Mouse (Mus musculus) MN1 (cell line): ENCODE measurements at regions not wholly inside any gene's neighbourhood (a gene's known extent, or its start where the extent isn't known, plus 50 kb on each side); places are given as distances from the start of the nearest gene placed in this dataset.

ENCODE experiments used
- DNase-seq: peaks from one replicate; pipeline ENCODE4 v3.0.0-alpha.2; 2016; ENCODE audit warnings: low spot score

DNA sequence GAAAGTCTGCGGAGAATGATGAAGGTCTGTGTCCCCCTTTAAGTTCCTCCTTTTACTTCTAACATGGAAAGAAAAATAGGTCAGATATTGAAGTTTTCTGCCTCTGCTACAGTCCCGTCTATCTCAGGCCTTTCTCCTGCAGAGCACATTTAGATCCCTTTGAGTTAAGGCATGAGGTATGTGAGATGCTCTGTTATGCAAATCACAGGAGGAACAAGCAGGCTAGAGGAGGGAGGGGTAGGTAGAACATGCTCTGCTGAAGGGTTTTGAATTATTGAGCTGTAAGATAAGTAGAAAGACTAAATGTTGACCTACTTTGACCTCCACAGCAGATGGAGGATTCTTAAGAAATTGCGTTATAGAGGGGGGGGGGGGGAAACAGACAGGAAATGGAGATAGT, 228.4 kb upstream of the Ldb2 start:
- no peak for DNase-seq

DNA sequence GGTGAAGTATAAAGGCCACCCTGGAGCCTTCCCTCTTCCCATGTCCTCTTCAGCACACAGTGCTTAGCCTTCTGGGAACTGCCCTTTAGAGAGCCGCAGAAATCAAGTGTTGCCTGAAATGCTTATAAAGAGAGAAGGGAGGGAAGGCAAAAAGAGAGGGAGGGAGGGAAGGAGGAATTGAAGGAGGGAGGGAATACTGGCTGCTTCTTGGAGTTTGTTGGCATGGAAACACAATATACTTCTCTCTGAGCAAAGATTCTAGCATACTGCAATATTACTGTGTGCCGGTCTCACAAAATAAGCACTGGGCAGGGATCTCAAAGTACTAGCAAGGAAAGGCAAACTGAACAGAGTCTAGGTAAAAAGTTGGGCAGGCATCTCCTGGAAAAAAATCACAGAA, 225.9 kb upstream of the Ldb2 start:
- no peak for DNase-seq

DNA sequence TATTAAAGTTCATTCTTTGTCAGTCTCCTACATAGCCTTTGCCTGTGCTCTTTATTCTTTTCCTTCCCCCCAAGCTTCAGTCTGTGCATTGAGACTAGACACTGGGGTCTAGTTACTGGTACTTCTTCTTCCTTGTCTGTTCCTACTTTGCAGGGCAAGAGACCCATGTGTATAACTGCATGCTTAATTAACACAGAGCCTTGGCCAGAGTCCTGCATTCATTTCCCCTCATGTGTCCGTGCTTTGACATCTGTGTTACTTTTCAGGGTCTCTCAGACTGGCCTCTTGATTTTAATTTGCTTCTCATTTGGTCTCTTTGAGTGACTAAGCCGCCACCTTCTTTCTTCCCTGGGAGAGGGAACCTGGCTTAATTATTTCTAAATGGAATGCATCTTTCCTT, 208.4 kb upstream of the Ldb2 start:
- no peak for DNase-seq

DNA sequence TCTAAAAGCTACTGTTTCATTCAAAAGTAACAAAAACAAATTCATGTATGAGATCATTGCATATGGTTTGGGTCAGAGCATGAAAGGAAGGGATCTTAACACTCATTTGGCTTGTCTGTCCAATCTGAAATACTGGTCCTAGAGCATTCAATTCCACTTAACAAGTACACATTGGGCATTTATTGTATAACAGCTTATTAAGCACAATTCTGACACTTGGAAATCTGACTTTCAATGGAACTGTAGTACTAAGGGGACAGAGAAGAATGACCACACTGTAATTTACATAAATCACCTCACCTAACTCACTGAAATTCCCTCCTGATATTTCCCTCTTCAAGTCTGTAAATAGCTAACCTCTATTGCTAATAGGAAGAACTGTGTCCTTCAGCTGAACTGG, 201.5 kb upstream of the Ldb2 start:
- no peak for DNase-seq

DNA sequence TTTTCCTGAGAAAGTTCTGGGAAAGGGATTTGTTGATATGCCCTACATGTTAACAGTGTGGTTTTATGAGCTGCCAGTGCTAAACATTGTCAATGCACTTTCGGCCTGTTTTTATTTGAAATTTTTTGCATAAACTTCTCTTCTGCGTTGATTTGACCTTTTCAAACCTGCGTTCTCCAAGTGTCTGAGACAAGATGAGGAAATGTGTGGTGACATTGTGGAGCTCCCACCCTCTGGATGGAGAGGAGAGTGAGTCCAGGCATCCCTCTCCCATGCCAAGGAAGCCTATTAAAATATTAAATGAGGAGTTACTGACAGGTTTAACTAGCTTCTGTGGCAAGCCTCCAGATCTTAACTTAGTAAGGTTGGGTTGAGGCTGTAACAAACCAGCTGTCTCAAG, 199.6 kb upstream of the Ldb2 start:
- no peak for DNase-seq

DNA sequence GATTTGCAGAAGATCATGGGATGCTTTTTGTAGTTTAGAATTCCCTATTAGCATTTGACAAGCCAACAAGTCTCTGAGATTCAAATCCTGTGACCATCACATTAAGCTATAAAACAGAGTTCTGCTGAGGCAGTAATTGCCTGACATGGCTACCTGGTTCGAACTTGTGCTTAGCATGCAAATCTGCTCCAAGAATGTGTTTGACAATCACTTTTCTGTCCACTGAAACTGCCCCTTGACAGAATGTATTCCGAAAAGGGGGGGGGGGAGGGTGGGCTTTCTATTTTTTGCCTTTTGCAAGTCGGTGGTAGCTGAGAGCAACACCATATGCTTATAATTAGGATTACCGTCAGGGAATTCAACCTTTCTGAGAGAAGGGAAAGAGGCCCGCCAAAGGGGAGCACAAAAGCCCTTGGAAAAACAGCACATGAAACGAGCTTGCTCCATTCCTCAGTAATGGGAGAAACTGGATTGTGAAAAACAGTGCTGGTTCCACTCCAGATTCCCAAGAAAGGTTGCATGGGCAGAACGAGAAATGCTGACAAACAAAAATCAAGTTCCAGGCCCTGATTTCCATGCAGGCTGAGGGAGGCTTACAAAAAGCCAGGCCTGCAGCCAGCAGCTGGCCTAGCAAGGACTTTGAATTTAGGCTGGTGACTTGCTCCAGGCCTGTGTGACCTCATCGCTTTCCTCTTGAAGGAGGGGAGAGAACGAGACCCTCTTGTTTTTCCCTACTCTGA, 176.1 kb upstream of the Ldb2 start:
- DNase-seq, result no peak

DNA sequence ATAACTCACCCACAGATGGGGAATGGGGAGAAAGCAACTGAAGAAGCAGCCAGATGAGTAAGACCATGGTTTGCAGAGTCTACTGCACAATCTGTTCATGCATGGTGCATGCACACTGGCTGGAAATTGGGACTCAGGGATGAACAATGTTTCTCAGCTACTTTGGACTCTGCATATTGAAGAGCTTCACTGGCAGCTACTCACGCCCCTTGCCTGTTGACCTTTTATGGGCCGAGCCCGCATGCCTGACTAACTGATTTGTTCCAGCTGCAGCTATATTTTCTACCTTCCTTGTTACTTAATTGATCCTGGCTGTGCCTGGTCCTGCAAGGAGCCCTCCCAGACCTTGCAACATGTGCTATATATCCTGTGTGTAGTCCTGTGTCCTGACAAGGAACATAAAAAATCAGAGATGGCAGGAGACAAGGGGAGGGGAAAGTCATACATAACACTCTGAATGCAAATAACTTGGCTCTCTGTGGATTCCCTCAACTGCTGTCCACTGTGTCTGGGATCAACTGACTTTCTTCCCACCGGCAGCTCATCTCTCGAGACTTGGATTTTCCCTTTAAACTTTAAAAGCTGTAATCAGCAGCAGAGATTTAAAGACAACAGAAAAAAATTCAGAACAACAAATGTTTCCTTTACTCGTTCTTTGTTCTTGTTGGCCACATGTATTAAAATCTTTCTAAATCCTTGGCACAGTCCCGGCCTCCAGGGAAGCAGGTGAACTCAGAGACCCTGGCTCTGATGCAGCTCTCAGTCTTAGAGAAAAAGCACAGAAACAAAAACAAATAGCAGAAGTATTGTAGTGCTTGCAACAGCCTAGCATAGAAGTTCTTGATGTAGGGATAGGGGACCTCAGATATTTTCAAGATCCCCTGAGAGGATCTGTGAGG, 143.8 kb upstream of the Ldb2 start:
- peak; percentile 51 for DNase-seq

DNA sequence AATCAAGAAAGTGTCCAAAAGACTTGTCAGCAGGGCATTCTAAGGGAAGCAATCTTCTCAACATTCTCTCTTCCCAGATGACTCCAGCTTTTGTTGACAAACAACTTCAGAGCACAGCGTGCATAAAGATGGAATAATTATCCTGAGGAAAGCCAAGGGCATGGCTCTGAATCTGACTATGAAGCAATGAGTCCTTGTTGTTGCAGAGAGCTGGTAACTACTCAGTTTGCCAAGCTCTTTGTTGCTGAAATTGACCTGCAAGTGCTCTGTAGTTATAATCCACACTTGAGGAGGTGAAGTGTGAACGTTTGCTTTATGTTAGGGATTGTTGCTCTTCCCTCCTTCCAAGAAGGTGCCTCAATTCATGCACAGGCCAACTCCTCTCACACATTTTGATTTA, 143.1 kb upstream of the Ldb2 start:
- DNase-seq, result no peak

DNA sequence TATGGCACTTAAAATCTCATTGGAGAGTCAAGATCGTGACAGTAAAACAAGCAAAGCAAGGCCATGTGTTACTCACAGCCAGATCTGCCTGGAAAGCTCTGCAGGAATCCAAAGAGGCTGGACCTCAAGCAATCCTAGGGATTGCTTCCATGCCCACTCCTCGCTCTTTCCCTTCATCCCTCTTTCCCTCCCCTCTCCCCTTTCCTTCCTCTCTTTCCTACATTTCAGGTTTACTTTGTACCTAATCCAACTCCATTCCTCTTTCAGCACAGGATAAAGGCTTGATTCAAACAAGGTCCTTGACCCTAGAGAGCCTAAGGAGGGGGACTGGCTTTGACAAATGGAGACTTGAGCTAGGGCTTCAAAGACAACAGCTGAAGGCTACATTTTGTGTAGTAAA, 126.0 kb upstream of the Ldb2 start:
- no peak for DNase-seq

DNA sequence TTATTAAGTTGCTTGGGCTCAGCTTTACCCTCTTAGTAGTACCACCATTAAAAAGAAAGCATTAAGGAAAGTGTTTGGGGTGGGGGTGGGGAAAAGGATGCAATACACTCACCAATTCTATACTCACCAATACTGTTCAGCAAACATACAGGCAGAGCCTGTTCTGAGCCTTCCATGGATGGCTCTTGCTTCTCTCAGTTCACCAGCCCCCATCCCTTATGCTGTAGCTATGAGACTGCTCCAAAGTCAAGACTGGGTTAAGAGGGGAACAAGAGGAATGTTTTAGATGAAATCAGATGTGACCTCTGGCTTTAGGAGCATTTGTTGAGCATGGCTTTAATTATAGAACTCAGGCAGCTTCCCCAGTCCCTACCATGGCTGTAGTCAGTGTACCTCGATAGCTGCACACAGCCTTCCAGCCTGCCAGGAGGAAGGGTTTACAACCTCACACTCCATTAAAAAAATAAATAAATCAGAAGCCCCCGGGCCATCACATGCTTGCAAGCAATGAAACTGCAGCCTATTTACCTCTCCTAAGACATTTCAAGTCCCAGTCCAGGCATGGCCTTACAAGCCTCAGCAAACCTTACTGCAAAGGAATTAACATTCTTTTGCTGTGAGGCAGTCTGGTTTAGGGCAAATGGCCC, 122.8 kb upstream of the Ldb2 start:
- no peak for DNase-seq

DNA sequence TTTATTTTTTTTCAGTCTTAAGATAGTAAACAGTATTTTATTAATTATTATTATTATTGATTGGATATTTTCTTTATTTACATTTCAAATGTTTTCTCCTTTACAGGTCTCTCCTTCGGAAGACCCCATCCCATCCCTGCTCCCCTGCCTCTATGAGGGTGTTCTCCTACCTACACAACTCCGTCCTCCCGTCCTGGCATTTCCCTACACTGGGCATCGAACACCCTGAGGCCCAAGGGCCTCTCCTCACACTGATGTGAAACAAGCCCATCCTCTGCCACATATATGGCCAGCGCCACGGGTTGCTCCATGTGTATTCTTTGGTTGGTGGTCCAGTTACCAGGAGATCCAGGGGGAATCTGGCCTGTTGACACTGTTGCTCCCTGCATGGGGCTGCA, 118.3 kb upstream of the Ldb2 start:
- no peak for DNase-seq

DNA sequence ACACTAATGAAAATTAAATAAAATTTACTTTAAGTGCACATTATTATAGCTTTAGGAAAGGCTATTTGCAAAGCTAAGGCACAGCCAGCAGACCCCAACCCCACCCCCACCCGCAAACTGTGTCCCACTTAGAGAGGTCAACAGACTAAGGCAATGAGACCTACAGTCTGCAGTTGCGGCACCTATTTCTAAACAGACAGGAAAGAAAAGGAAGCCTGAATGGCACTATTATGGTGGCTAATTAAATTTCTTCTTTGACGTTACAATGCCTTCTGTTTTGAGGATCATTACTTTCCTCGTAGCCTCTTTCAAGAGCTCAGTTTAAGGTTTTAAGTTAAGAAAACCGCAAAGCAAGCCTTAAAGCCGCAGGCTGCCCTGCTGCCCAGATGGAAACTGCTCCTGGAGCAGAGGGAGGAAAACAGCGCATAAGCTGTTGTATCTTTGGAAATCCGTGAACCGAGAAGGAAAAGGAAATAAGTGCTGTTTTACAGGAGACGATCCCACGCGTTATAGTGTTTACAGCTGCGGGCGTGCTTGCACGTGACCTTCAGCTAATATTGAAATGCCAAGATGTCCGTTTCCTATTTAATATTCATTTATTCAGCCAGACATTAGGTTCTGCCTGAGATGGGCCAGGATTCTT, 117.8 kb upstream of the Ldb2 start:
- DNase-seq, result no peak

DNA sequence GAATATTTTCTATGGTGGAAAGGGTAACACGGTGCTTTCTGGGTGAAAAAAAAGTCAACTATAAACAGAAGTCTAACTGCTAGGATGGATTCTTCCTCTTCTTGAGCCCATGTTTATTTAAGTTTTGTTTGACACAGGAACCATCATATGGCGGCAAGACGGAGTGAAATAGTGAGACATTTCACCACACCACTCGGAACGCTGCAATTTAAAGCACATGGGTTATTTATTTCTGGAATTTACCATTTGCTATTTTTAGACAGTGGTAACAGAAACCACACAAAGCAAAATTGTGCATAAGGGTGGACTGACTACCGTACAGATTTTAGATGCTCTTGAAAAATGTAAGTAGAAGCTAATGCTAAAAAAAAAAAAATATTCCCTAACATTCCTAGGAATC, 103.1 kb upstream of the Ldb2 start:
- no peak for DNase-seq

DNA sequence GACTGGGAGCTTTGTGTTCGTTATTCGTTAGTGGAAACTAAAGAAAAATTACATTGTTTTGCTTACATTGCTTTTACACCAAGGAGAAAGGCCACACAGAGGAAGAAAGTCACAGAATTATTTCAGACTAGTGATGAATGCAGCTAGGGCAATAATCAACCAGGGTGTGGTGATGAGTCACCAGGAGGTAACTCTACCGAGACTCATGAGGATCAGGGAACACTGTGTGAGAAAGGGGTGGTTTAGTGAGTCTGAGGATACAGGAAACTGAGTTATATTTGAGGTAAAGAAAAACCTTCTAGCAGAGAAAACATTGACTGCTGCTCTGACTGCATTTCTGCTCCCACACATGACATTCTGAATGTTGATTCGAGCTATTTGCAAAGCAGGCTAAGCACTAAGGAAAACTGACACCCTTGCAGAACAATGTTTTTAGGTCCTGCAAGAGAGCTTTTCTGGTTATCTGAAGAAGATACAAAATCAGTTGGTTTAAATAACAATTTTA, 87.1 kb upstream of the Ldb2 start:
- DNase-seq, result no peak

DNA sequence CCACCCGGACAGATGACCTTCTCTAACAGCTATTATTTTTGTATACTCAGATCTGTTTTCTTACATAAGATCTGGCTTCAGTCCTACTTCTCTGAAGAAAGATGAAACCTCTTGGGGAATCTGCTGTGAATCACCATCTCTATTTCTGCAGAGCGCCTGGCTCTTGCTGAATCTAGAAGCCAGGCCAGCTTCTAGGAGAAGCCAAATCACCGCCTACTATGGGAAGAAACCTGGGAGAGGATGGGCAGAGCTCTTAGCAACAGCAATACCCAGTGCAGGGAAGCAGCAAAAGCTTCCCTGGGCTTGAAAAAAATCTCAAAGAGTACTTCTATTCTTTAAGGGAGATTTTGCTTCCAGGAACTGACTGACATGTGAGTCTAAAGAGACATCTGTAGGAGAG, 77.5 kb upstream of the Ldb2 start:
- peak; percentile 71 for DNase-seq

DNA sequence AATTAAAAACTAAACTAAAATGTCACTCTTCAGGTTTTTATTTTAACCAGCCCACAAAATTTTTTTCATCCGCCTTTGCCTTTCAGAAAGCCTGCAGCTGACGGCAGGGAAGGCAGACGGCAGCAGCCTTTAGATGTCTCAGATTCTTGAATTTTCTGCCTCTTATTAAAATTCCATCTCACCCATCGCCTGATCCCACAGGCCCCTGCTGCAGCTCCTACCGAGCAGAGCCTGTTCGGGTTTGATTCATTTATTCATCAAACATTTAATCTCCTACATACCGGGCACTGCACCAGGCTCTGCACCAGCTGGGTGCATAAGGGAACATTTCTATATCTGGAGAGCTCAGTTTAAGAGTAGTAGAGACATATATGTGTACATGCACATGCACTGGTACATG, 72.8 kb upstream of the Ldb2 start:
- DNase-seq, result no peak

DNA sequence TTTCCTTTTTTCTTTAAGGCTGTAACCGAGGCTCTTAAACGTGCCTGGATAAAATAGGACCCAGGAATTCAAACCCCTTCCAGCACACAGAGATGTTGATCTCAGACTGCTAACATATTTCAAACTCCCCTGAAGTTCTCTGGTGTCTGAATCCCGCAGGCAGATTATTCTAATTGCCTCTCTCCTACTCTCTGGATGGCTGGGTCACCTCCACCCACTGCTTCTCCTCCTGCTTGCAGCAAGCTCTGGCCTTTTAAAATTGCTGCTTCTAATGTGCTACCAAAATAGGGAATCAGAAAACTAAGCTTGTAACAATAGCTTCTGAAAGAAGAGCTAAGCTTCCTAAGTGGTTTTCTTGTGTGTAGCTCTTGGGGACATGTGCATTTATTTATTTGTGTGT, 64.4 kb upstream of the Ldb2 start:
- DNase-seq, result no peak

DNA sequence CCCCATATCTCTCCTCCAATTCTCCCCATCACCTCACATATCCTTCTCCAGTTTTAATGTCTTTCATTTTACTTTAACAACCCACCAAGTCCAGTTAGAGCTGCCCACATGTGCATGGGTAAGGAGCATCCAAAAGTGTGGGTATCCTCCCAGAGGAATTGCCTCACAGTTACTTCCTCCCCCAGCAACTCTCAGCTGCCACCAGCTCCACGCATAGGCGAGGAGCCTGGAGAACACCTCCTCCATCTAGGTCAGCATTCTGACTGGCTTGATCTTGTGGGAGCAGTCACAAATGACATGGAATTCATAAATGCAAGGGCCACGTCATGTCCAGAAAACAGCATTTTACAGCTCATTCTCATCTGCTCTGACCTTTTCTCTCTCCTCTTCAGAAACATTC, 63.9 kb upstream of the Ldb2 start:
- DNase-seq, result no peak

DNA sequence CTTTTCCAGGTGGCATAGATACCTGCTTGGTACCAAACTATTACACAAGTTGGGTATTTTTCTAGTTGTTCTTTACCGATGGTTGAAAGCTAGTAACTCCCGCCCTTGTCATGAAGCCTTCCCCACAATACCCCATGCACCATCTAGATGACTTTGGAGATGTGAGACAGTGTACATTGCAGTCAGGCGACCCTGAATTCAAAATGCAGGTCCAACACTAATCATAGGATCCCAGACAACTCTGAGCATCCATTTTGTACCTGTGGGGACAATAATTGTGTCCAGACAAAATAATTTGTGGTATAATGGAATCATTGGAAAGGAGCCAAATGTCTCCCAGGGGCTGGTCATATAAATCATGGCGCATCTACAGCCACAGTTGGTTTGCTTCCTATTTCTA, 54.7 kb upstream of the Ldb2 start:
- DNase-seq, result peak; percentile 16
